Mouse (Mus musculus) heart, embryonic 15.5 days (tissue): ENCODE results near the gene Gm7579. TPM values are rescaled to one million over a fixed set of nuclear protein-coding genes. Genes with fewer than 3 reads are reported as not detected.
"Not testable (repeated sequence)": the region's sequence is repeated elsewhere in the genome, so short reads cannot be mapped to it uniquely, and the experiment has no call there.

Experiments
- ATAC-seq: fragments of 200-750 bp; cut with Nextera tagmentation; replicated peaks from 2 replicates; pipeline ENCODE4 v1.8.0; 2017; ENCODE audit warnings: low read depth, moderate TSS enrichment; ENCODE audit not compliant: insufficient number of reproducible peaks, insufficient read depth, low FRiP score
- H3K27ac ChIP-seq: fragments of 300-500 bp; sonication (generic); 2 replicates; pipeline ENCODE4 v1.5.1; 2015; ENCODE audit warnings: mild to moderate bottlenecking, inconsistent platforms
- H3K27me3 ChIP-seq: fragments of 300-500 bp; sonication (generic); 2 replicates; pipeline ENCODE4 v1.6.1; 2015; ENCODE audit warnings: inconsistent platforms
- H3K36me3 ChIP-seq: fragments of 300-500 bp; sonication (generic); 2 replicates; pipeline ENCODE4 v1.6.1; 2015; ENCODE audit warnings: mild to moderate bottlenecking, inconsistent platforms
- H3K4me1 ChIP-seq: fragments of 300-500 bp; sonication (generic); replicated peaks from 2 replicates; pipeline ENCODE4 v1.6.1; 2015; ENCODE audit warnings: inconsistent platforms
- H3K4me2 ChIP-seq: fragments of 300-500 bp; sonication (generic); 2 replicates; pipeline ENCODE4 v1.6.1; 2015; ENCODE audit warnings: inconsistent platforms, mild to moderate bottlenecking, moderate library complexity
- H3K4me3 ChIP-seq: fragments of 300-500 bp; sonication (generic); 2 replicates; pipeline ENCODE4 v1.5.1; 2015; ENCODE audit warnings: mild to moderate bottlenecking, inconsistent platforms
- H3K9ac ChIP-seq: fragments of 300-500 bp; sonication (generic); 2 replicates; pipeline ENCODE4 v1.6.1; 2015; ENCODE audit warnings: mild to moderate bottlenecking, inconsistent platforms
- H3K9me3 ChIP-seq: fragments of 300-500 bp; sonication (generic); replicated peaks from 2 replicates; pipeline ENCODE4 v1.6.1; 2016; ENCODE audit warnings: inconsistent platforms
- whole genome bisulfite sequencing: fragments of 180-500 bp; shearing (Covaris S2); methylation state at CpG from one replicate; pipeline ENCODE4 v1.1.7; 2015; ENCODE audit warnings: mixed read lengths; 5-methylcytosine and 5-hydroxymethylcytosine counted together
- polyA plus RNA-seq: library from polyadenylated mRNA; unstranded; fragments of >200 nt; fragmentation: Nextera tagmentation; extraction: Ambion mirVana; gene quantifications from 2 replicates; pipeline ENCODE4 v1.2.1, GENCODE M21; 2015

Gm7579 gene
- not detected in 2 replicates for polyA plus RNA-seq

DNA sequence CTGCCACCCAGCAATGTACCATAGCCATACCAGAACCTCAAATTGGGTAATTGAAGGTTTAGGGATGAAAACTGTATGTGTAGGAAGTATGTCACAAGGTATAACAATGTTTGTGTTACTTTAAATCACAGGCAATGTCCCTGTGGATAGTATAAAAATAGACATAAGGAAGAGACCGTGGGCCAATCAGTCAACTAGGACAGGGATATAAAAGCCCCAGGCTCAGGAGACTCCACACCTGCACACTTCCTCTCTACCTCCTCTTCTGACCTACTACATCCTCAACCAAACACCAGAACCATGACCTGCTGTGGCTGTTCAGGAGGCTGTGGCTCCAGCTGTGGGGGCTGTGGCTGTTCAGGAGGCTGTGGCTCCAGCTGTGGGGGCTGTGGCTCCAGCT, at the start of gene Gm7579:
Gm7579 (plus strand) TSS at position 301 of the 400 bp plus-strand sequence.
- no peaks in the 10 kb centered on the region for H3K9me3 ChIP-seq
- no peak within 1 kb of the TSS for H3K9ac ChIP-seq
- H3K4me3 ChIP-seq, result no peak within 1 kb of the TSS
- 50% methylated on average over 1 of the region's 1 CpGs for WGBS
- no peaks in the 10 kb centered on the region; the same call in 1 of the 2 replicates for H3K27me3 ChIP-seq
- H3K36me3 ChIP-seq, result no peaks in the 10 kb centered on the region
- H3K4me1 ChIP-seq, result no peaks in the 10 kb centered on the region
- no peak for ATAC-seq
- H3K27ac ChIP-seq, result no peak within 1 kb of the TSS
- no peak within 1 kb of the TSS for H3K4me2 ChIP-seq

- H3K27ac ChIP-seq, H3K36me3 ChIP-seq, H3K4me3 ChIP-seq, ATAC-seq, H3K9ac ChIP-seq, H3K4me1 ChIP-seq, H3K9me3 ChIP-seq, H3K4me2 ChIP-seq, H3K27me3 ChIP-seq: not testable (repeated sequence)
These were observed 46.0 kb upstream of the Gm7579 start, which contains the start of gene Gm4553 for GRCm38 (mm10) chr7:142165639-142166038. Gene Gm4553 (minus strand): TSS chr7:142165739.

- H3K9me3 ChIP-seq, result no peaks in the 10 kb centered on the region
- no peak for ATAC-seq
- H3K36me3 ChIP-seq, result no peaks in the 10 kb centered on the region
- no peak overlapping the region for H3K4me3 ChIP-seq
- H3K27ac ChIP-seq, result no peak overlapping the region
- H3K4me1 ChIP-seq, result no peaks in the 10 kb centered on the region
- H3K9ac ChIP-seq, result no peak overlapping the region
- no peak overlapping the region for H3K4me2 ChIP-seq
- peaks cover 7% of the 10 kb centered on the region; the same call in 1 of the 2 replicates for H3K27me3 ChIP-seq
- WGBS, result 42% methylated on average over 3 of the region's 3 CpGs
These were observed 41.8 kb upstream of the Gm7579 start for GRCm38 (mm10) chr7:142169836-142170235.

DNA sequence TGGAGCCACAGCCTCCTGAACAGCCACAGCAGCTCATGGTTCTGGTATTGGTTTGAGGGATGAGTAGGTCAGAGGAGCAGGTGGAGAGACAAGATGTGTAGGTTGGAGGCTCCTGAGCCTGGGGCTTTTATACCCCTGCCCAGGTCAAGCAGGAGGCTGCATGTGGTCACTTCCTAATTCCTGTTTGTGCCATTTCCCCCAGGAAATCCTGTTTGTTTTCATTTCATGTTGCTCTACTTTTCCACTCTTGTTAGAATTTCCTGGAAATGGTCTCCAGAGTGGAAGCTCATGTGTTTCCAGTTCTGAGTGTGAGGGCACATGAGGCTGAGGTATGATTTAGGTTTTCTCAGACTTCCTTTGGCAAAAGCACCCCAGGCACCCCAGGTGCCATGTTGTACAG, 35.8 kb upstream of the Gm7579 start, which contains the start of gene Krtap5-2:
Krtap5-2 (minus strand) TSS at position 101 of the 400 bp plus-strand sequence.
- not testable (repeated sequence) for H3K4me2 ChIP-seq, H3K27me3 ChIP-seq, H3K4me3 ChIP-seq, H3K9me3 ChIP-seq, H3K36me3 ChIP-seq, H3K9ac ChIP-seq, ATAC-seq, H3K27ac ChIP-seq, H3K4me1 ChIP-seq

DNA sequence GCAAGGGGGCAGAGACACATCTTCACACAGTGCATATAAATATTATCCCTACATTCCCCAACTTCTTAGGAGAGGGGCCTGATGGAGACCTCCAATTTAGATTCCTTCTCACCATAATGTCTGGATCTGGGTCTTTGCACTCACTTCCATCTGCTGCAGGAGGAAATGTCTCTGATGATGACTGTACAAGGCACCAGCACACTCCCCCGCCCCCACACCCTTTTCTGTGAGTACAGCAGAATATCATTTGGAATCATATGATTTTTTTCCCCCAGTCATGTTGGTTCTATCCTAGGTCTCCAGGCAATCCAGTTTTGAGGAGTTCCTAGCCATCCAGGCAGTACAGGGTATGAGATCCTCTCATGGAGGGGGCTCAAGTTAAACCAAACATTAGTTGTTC, 33.0 kb upstream of the Gm7579 start:
- H3K4me2 ChIP-seq, result no peak overlapping the region
- H3K4me1 ChIP-seq, result no peaks in the 10 kb centered on the region
- ATAC-seq, result no peak
- WGBS, result 64% methylated on average over 1 of the region's 1 CpGs
- no peak overlapping the region for H3K4me3 ChIP-seq
- no peaks in the 10 kb centered on the region for H3K36me3 ChIP-seq
- H3K9me3 ChIP-seq, result no peaks in the 10 kb centered on the region
- no peak overlapping the region for H3K27ac ChIP-seq
- no peaks in the 10 kb centered on the region for H3K27me3 ChIP-seq
- H3K9ac ChIP-seq, result no peak overlapping the region

DNA sequence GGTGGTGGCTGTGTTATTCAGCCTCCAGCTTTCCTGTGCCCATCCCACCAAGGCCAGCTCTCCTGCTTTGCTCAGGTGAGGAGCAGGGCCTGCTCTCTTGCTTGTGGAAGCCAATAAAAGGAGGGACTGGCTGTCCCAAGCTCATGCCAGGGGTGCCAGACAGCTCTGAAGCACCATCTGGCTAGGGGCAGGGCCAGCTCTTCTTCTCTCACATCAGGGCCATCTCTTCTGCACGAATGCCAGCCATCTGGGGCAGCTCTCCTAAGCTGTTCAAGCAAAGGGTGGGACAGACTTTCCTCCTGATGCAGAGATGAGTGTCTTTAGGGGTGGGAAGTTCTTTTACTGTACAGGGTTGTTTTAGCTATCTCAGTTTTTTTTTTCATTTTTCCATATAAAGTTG, 30.6 kb upstream of the Gm7579 start:
- 30% methylated on average over 1 of the region's 1 CpGs for WGBS
- Histone ChIP-seq H3K4me2 (no peak overlapping the region), H3K27me3 (no peaks in the 10 kb centered on the region), H3K9me3 (no peaks in the 10 kb centered on the region), H3K27ac (no peak overlapping the region), H3K36me3 (no peaks in the 10 kb centered on the region), H3K4me3 (no peak overlapping the region), H3K4me1 (no peaks in the 10 kb centered on the region), H3K9ac (no peak overlapping the region)
- no peak for ATAC-seq

GRCm38 (mm10) chr7:142188156-142188555, 23.5 kb upstream of the Gm7579 start:
- 67% methylated on average over 2 of the region's 2 CpGs for WGBS
- no peak for ATAC-seq
- no peak overlapping the region for H3K27ac ChIP-seq

DNA sequence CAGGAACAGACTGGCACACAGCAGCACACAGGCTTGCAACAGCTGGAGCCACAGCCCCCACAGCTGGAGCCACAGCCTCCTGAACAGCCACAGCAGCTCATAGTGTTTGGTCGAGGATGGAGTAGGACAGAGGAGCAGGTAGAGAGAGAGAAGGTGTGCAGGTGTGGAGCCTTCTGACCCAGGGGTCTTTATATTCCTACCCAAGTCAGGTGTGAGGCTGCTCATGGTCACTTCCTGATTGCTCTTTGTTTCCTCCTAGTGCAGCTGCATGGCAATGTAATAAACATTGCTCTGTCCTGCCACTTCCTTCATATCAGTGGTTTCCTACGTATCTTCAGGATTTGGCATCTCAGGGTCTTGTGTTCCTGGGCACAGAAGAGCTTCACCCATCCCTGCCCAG, 21.4 kb upstream of the Gm7579 start, which contains the start of gene Gm10153:
Gm10153 (minus strand) TSS at position 101 of the 400 bp plus-strand sequence.
- WGBS, result 26% methylated on average over 2 of the region's 2 CpGs
- no peak within 1 kb of the TSS for H3K4me2 ChIP-seq
- ATAC-seq, result no peak

More at GRCm38 (mm10) chr7:142188156-142188555, 23.5 kb upstream of the Gm7579 start:
- Histone ChIP-seq H3K9ac (no peak overlapping the region), H3K4me1 (no peaks in the 10 kb centered on the region), H3K9me3 (no peaks in the 10 kb centered on the region), H3K4me2 (no peak overlapping the region), H3K4me3 (no peak overlapping the region), H3K36me3 (no peaks in the 10 kb centered on the region), H3K27me3 (no peaks in the 10 kb centered on the region)

DNA sequence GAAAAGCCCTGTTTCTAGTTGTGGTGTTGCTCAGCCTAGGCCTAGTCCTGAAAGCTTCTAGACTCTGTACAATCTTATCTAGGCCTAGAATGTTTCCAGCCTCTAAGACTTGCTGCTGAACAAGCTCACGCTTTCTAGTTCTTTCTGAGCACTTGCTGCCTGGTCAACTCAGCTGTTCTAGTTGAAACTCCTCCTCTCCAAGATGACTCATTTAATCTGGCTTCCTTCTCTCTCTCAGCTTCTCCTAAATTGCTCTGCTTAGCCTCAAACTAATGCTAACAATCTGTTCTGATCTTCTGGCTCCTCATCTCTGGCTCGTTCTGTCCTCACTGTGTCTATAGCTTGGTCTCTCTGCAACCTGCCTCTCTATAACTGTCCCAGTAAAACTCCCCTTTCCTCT, 12.9 kb upstream of the Gm7579 start:
- no peak overlapping the region for H3K9ac ChIP-seq
- no peak for ATAC-seq
- 64% methylated on average over 2 of the region's 2 CpGs for WGBS
- no peaks in the 10 kb centered on the region for H3K27me3 ChIP-seq
- H3K9me3 ChIP-seq, result no peaks in the 10 kb centered on the region
- H3K4me3 ChIP-seq, result no peak overlapping the region
- no peaks in the 10 kb centered on the region for H3K4me1 ChIP-seq
- H3K4me2 ChIP-seq, result no peak overlapping the region
- H3K36me3 ChIP-seq, result no peaks in the 10 kb centered on the region
- no peak overlapping the region for H3K27ac ChIP-seq

More for the DNA sequence above, 21.4 kb upstream of the Gm7579 start, which contains the start of gene Gm10153:
- Histone ChIP-seq H3K4me1 (no peaks in the 10 kb centered on the region), H3K36me3 (no peaks in the 10 kb centered on the region), H3K9ac (no peak within 1 kb of the TSS), H3K27ac (no peak within 1 kb of the TSS), H3K4me3 (no peak within 1 kb of the TSS), H3K27me3 (no peaks in the 10 kb centered on the region), H3K9me3 (no peaks in the 10 kb centered on the region)

DNA sequence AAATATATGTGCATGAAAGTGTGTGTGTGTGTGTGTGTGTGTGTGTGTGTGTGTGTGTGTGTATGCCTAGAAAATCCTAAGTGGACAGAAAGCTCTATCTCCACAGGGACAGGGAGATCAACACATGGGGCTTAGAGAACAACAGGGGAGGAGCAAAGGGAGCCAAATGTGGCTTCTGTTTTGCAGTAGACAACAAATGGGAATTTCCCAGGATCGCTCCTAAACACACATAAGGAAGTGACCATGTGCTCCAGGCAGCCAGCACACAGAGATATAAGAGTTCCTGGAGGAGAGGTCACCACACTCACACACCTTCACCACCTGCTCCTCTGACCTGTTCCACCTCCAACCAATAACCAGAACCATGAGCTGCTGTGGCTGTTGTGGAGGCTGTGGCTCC, 10.6 kb upstream of the Gm7579 start, which contains the start of gene Krtap5-3:
Krtap5-3 (plus strand) TSS at position 301 of the 400 bp plus-strand sequence.
- H3K9ac ChIP-seq, result no peak within 1 kb of the TSS
- H3K4me2 ChIP-seq, result no peak within 1 kb of the TSS
- no peaks in the 10 kb centered on the region for H3K9me3 ChIP-seq
- no peak for ATAC-seq
- no peak within 1 kb of the TSS for H3K4me3 ChIP-seq
- H3K27me3 ChIP-seq, result no peaks in the 10 kb centered on the region
- no peak within 1 kb of the TSS for H3K27ac ChIP-seq
- 54% methylated on average over 1 of the region's 1 CpGs for WGBS
- no peaks in the 10 kb centered on the region for H3K4me1 ChIP-seq
- H3K36me3 ChIP-seq, result no peaks in the 10 kb centered on the region

- H3K9me3 ChIP-seq, result no peaks in the 10 kb centered on the region
- no peaks in the 10 kb centered on the region for H3K4me1 ChIP-seq
- no peaks in the 10 kb centered on the region for H3K36me3 ChIP-seq
- no peaks in the 10 kb centered on the region for H3K27me3 ChIP-seq
- H3K9ac ChIP-seq, result no peak overlapping the region
- no peak overlapping the region for H3K4me2 ChIP-seq
- no peak for ATAC-seq
- no peak overlapping the region for H3K27ac ChIP-seq
- no peak overlapping the region for H3K4me3 ChIP-seq
These were observed 6.2 kb upstream of the Gm7579 start for GRCm38 (mm10) chr7:142205488-142205887.

GRCm38 (mm10) chr7:142206891-142207290, 4.8 kb upstream of the Gm7579 start:
- H3K36me3 ChIP-seq, H3K27me3 ChIP-seq, H3K27ac ChIP-seq: not testable (repeated sequence)

More at GRCm38 (mm10) chr7:142206891-142207290, 4.8 kb upstream of the Gm7579 start:
- ATAC-seq, H3K9me3 ChIP-seq, H3K9ac ChIP-seq, H3K4me1 ChIP-seq, H3K4me3 ChIP-seq, H3K4me2 ChIP-seq: not testable (repeated sequence)
- 80% methylated on average over 5 of the region's 5 CpGs for WGBS
